Mouse (Mus musculus) cerebellum, adult 8-10 months (tissue): ENCODE data around the gene Syt7.

Experiments
- DNase-seq: peaks from one replicate; pipeline ENCODE4 v3.0.0; 2022

Gene Syt7

DNA sequence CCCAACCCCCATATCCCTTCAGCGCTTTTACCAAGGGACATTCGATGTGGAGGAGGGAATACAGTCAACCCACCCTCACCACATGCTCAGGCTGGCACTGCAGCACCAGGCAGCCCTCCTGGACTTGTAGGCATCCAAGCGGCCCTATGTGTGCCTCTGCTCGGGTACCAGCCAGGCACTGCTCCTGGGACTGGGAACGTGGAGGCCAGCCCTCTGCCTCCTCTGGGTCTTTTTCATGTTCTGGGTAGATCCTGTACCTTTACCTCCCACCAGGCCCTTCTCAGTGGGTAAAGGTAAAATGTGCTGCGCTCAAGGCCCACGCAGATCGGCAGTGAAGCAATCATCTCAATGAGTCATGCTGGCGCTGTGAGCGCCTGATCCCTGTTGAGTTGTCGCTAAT lies 71.0 kb downstream of the Syt7 start:
- DNase-seq: no peak

DNA sequence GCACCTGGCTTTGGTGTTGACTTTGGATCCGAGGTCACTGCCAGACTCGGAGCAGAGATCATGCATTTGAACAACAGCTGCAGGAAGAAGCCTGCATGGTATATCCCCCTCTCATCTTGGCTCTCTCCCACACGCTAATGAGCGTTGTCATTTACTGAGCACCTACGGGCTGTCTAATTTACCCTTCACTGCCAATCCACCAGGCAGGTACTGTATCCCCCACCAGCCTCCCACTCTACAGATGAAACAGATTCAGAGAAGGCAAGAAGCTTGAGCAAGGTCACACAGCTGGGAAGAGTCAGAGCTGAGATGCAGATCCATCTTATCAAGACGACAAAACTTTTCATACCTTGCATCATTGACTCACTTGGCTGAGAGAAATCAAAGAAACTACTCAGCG lies 72.7 kb downstream of the Syt7 start:
- no peak for DNase-seq

DNA sequence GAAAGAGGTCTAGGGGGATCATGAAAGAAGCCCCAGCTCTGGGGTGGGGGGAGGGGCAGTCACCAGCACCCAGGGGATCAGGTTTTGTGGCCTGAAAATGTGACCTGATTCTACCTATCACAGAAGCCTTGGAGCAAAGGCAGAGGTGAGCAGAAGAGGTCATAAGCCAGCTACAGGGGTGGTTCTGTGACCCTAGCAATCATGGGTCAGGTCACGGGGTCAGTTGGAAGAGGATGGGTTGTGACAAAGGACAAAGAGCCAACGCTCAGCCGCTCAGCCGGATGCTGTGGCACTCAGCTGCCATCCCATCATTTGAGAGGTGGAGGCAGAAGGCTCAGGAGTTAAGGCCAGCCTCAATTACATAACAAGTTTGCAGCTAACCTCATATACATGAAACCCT lies 75.5 kb downstream of the Syt7 start:
- no peak for DNase-seq

DNA sequence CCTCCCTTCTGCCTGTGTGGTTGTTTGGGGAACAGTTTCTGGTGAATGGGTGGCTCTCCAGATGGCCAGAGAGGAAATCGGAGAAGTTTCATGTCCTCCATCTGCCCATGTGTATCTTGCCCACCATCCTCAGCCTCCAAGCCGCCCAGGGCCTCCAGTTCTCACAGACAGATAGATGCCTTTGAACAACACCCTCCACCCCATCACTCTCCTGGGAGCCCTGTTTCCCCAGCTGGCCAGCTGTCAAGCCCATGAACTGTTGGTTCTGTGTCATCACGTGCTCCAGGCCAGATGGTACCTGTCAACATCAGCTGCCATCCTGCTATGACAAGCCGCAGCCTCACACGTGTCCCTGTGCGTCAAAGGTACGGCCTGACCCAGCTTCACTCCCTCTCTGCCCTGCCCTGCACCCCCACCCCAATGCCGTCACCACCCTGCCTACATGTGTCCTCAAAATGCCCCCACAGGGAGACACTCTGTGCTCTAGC lies 80.3 kb downstream of the Syt7 start:
- DNase-seq: no peak

DNA sequence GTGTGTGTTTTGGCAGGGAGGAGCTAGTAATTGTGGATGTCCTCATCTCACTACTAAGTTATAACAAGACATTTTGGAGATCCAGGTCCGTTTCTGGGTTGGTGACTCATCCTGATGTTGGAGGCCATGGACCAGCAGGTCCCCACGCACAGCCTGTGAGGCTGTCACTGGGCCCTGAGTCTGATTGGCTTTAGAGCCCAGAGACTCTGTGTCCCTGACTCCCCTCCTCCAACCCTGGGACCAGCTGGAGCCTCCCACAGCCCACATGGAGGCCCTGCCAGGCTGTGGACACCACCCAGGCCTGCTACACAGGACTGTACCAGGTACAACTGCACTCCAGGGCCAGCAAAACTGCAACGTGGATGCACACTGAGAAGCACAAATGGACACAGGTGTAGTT lies 84.1 kb downstream of the Syt7 start:
- no peak for DNase-seq

DNA sequence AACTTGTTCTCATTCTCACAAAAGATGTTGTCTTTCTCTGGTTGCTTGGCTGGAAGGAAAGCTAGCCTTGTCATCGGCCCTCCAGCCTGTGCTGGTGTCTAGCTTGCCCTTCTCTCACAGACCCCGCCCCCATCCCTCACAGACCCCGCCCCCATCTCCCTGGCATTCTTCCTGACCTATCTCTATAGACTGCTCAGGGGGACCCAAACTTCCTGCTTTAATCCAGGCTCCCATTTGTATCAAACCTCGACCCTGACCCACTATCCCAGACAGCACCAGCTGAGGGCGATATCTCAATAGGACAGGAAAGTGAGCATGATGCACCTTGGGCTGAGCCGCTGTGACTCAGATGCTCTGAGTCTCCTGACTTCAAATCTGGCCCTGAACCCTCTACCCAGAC lies 84.9 kb downstream of the Syt7 start:
- no peak for DNase-seq

DNA sequence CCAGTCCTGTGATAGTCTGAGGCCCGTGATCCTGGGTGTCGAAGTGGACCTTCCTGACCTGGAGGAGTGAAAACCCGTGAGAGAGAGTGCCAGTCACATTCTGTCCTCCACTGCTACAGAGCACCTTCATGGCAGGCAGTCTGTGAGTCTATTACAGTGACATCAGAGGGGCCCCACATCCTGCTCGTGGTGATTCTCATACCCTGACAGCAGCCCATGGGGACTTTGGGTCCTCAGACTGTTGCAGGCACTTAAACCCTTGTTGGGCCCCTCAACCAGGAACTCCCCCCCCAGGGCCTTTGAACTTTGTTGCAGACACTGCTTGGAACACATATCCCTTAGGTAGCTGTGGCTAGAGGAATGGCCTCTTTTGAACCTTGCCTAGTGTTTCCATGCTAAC lies 90.7 kb downstream of the Syt7 start:
- no peak for DNase-seq

DNA sequence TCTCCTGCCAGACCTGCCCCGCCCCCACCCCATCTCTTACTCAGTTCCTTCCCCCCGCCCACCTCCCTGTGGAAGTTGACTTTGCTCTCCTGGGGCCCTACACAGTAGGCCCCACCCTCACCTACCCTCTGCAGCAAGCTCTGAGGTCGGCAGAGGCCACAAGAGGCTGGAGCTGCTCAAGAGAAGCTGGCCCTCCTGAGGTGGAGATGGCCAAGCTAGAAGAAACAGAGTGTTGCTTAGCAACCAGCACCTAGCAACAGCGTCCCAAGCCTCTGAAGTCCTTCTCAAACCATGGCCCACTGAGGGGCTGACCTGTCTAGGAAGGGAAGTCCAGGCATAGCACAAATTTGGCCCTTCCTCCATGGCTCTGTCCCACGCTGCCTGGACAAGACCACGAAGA lies 93.8 kb downstream of the Syt7 start, which contains the start of gene Ppp1r32:
TSS of gene Ppp1r32 (minus strand) at position 226 of the 400 bp plus-strand sequence.
- no peak for DNase-seq

DNA sequence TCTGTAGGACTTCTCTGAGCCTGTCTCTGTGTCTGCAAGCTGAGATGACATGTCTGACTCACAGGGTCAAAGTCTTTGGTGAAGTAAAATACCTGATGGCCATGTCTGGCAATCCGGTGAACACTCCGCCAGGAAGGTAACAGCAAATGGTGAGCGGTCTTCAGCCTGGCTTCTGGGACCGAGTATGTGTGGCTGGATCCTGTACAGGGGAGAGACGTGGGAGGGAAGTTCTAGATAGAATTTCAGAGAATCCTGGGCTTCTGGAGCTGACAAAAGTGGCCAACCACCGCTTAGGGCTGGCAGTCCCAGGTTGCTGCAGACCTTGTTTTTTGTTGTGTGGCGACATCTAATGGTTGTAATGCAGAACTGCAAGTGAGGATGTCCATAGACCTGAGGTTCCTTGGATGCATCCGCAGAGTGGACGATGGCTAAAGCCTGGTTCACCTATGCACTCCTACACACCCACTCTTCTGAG lies 97.4 kb downstream of the Syt7 start:
- peak; percentile 54 for DNase-seq

DNA sequence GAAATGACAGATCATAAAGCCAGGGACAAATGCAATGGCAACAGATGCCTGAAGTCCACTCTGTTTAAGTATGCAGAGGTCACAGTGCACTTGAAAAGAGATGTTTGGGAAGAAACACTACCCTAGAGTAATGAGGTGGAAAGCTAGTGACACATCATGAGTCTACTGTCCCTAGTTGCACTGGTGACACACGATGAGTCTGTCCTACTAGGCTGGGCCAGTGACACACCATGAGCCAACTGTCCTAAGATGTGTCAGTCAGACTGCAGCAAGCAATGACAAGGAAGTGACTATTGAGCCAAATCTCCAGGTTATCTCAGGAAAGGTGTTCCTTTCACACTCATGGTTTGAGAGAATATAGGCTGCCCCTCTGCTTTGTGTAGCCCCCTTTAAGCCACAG lies 106.8 kb downstream of the Syt7 start:
- no peak for DNase-seq

DNA sequence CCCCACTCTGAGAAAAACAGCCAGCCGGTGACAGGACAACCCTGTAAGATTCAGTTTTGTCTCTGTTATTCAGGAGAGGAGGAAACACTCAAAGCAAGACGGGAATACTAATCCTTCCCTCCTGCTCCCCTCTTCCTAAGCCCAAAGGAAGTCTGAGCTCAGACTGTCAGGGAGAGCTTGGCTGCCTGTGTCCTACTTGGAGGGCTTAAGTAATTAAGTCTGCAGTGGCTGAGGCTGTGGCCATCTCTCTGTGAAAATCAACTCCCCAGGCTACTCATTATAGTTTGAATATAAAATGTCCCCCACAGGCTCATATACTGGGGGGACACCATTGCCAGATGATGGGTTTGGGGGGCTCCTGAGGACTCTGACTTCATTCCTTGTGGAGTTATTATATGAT lies 108.1 kb downstream of the Syt7 start:
- no peak for DNase-seq

DNA sequence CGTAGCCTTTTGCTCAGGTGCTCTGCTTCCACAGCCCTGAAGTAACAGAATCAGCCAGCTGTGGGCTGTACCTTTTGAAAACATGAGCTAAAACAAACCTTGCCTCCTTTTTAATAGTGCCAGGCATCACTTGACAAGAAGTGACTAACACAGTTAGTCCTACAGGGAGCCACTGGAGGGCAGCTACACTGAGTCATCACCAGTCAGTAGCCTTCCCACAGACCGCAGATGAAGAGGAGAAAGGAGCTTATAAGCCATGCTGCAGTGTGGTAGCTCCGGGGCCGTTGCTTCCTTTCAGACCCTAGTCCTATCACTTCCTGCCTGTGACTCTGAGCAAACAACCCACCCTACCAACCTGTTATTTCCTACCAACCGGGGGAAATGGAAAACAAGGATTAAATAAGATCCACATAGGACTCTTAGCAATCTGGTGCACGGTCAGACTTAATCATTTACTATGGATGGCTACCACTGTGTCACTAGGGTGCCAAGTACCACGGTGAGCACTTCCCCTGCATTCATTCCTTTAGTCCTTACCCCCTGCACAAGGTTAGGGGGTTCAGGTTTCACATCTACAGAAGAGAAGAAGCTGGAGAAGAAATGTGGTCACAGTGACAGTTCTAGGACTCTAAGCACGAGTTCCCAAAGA lies 108.7 kb downstream of the Syt7 start:
- no peak for DNase-seq

DNA sequence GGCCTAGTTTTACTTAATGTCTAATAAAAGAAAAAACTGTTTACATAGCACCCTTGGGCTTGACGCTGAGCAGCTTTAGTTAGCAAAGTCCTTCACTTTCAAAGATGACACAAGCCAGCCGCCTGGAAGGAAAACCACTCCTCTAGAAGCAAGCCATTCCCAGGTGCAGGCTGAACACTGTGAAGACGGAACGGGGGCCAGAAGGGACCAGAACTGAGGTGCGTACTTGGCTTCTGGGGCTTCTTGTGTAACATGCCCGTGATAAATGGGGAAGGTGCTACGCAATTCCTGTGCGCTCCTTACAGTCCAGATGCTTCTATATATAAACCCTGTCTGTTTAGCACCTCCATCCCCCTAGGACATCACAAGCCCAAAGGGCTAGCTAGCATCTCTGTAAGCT lies 111.7 kb downstream of the Syt7 start:
- no peak for DNase-seq

DNA sequence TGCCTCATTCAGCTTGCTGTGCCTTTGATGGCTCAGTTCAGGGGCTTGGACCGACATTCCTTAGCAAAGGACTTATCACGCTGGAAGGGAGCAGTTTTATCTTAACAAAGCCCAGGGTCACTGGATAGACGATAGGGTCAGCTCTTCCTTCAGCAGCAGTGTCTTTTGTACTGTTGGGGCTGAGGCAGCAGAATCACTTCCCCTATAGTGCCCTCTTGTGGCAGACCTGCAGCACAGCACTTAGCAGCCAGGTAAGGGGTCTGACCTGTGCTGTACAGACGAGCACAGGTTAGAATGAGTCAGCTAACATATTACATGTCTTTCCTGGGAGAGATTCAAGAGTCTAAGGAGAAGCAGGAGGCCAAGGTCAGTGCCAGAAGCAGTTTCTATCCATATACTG lies 113.7 kb downstream of the Syt7 start:
- peak; percentile 31 for DNase-seq
